Mouse (Mus musculus): ENCODE measurements around the gene Sox10.

Sox10 gene

DNA sequence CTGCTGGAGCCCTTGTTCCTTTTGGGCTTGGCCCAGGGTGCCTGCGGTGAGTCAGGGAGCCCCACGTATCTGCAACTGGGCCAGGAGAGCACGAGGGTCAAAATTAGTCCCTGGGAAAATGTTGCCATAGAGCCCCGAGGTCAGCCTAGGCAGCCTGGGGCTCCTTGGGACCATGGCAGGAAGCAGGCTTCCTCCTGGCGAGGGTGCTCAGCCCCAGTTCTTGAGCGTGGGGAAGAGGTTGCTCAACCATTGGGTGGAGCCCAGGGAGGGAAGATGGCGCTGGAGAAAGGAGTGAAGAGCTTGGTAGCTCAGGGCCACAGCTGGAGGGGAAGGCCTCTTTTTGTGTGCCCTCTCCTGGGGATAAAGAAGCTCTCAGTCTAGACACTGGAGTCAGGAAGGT is 2.7 kb downstream of the Sox10 start:
- no peak for DNase-seq (ENCODE audit: low read depth, low spot score)

DNA sequence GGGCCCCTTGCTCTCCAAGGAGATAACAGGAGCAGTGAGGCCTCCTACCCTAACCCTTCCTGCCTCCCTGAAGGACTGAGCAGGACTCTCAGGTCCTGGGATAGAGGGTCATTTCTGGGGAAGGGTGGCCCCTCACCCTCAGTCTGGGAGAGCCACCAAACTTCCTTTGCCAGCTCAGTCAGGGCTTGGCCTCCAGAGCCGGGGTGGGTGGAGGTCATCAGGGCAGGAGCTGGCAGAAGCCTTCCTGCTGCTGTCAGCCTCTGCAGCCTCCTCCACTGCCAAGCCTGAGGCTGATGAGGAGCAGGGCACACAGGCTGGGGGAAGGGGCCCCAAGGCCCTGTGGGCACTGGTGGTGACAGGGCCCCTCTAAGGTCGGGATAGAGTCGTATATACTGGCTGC is 9.5 kb downstream of the Sox10 start:
- DNase-seq (ENCODE audit: low read depth, low spot score) = no peak

GRCm38 (mm10) chr15:79152709-79153108 is 12.3 kb downstream of the Sox10 start:
- no peak for DNase-seq (ENCODE audit: low read depth, low spot score)

DNA sequence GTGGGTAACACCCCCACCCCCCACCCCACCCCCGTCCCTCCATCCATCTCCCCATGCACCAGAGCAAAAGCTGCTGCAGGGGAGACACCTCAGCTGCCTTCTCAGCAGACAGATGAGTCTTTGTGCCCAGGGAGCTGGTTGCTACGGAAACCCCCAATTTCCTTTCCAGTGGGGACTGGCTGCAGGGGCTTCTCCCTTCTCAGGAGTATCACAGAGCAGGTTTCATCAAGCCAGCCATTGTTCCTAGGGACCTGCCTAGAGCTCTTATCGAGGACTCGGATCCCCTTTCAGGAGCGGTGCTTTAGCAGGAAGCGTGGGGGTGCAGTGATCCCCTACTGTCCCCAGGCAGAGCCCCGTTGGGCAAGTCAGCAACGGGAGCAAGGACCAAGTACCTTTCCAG is 13.2 kb downstream of the Sox10 start:
- DNase-seq (ENCODE audit: low read depth, low spot score) = no peak

- peak; percentile 89 for DNase-seq (ENCODE audit: low read depth, low spot score)
These were observed 16.5 kb downstream of the Sox10 start for GRCm38 (mm10) chr15:79148533-79148932.

DNA sequence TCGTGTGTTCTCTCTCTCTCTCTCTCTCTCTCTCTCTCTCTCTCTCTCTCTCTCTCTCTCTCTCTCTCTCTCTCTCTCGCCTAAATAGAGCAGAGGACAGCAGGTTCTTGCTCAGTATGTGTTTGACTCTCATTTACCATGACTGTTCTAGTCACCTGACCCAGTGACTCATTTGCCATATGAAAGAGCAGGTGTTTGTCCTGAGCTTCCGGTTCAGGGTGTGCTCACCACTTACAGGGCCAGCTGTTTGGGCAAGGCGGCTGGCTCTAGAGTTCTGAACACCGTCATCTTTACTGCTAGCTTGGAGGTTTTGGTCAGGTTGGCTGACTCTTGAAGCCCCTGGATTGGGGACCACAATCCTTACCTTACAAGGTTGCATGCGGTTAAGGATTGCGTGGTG is 19.5 kb downstream of the Sox10 start:
- DNase-seq (ENCODE audit: low read depth, low spot score) = no peak

DNA sequence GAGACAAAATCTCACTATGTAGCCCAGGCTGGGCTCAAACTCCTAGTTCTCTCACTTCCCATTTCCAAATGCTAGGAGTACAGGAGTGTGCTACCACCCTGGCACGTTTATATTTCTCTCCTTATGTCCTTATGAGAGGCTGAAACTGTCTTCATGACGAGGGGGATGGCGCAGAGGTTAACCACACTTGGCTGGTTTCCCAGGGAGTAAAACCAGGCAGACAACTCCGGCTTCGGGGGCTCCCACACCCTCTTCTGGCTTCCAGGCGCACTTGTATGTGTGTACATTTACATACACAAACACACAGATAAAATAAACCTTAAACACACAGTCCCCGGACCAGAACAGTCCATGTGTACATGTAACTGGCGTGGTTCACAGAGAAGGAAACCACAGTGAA is 21.0 kb downstream of the Sox10 start:
- DNase-seq (ENCODE audit: low read depth, low spot score) = no peak

DNA sequence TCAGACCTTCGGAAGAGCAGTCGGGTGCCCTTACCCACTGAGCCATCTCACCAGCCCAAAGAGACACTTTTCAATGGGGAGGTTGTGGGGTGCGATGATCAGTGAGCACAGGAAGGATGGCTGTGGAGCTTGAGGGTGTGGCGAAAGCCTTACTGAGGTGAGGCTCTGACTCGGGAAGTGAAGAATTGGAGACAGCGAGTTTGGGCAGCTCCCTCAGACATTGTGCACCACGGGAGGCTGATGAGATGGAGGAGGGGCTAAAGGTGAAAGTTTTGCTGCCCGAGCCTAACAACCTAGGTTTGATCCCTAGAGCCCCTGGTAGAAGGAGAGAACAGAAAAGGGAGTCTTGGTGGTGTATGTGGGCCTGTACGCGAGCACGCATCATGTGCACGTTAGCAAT is 21.7 kb downstream of the Sox10 start:
- no peak for DNase-seq (ENCODE audit: low read depth, low spot score)

DNA sequence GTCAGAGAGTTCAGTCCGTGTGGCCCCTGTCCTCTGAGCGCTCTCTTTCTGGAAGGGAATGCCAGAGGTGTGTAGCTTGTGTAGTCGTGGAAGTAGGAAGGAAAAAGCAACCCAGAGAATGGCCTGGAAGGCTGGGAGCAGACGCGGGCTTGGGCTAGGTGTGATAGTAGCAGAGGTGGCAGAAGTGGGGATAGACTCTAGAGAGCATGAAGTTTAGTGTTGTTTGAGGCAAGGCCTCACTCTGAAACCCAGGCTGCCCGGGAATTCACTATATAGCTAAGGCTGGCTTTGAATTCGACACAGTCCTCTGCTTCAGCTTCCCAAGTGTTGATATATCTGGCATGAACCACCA is 23.5 kb downstream of the Sox10 start:
- DNase-seq (ENCODE audit: low read depth, low spot score) = no peak

- DNase-seq (ENCODE audit: low read depth, low spot score) = peak; percentile 97
These were observed 24.0 kb downstream of the Sox10 start, which contains the start of the genes Polr2f and 1700088E04Rik for GRCm38 (mm10) chr15:79140866-79141565. Gene Polr2f, plus strand, starts transcription at chr15:79141009. Gene 1700088E04Rik, minus strand, starts transcription at chr15:79141253.

GRCm38 (mm10) chr15:79139640-79140039 is 25.4 kb downstream of the Sox10 start:
- DNase-seq (ENCODE audit: low read depth, low spot score) = peak; percentile 60

DNA sequence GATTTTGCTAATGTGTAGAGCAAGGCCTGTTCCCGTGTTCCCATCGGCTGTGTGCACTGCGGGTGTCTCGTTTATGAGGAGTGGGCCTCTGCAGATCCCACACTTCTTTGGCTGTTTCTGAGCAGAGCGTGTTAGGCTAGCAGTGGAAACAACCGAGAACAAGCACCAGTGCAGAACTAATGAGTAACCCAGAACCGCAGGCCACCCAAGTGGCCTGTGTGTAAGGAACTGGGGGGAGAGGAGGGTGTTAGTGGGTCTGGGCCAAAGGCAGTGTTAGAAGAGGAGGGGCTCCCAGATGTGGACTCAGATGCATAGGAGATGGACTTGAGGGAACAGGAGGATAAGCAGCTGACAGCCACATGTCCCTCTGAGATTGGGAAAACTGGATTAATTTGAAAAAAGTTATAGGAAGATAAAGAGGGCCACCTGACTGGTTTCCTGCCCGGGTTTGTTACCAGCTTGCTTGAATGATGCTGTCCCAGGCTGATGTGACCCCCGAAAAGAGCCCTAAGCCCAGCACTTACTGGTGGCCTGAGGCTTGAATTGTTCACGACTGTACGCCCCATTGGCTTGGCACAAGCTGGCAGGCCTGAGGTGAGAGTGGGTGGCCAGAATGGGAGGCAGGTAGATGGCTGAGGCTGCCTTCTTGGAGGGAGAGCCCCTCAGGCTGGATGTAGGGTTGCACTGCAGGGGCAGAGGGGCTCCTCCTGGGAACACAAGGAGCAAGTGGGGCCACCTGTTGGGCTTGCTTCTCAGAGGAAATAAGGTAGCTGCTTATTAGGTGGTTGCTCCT is 29.1 kb downstream of the Sox10 start:
- no peak for DNase-seq (ENCODE audit: low read depth, low spot score)

- DNase-seq (ENCODE audit: low read depth, low spot score) = no peak
These were observed 29.7 kb downstream of the Sox10 start for GRCm38 (mm10) chr15:79135332-79135731.

- no peak for DNase-seq (ENCODE audit: low read depth, low spot score)
These were observed 30.4 kb downstream of the Sox10 start for GRCm38 (mm10) chr15:79134496-79135270.

- no peak for DNase-seq (ENCODE audit: low read depth, low spot score)
These were observed 31.8 kb downstream of the Sox10 start for GRCm38 (mm10) chr15:79133191-79133661.

GRCm38 (mm10) chr15:79131442-79131841 is 33.6 kb downstream of the Sox10 start:
- DNase-seq (ENCODE audit: low read depth, low spot score) = no peak

GRCm38 (mm10) chr15:79130782-79131181 is 34.3 kb downstream of the Sox10 start:
- no peak for DNase-seq (ENCODE audit: low read depth, low spot score)

GRCm38 (mm10) chr15:79129311-79129710 is 35.7 kb downstream of the Sox10 start:
- DNase-seq (ENCODE audit: low read depth, low spot score) = no peak

DNA sequence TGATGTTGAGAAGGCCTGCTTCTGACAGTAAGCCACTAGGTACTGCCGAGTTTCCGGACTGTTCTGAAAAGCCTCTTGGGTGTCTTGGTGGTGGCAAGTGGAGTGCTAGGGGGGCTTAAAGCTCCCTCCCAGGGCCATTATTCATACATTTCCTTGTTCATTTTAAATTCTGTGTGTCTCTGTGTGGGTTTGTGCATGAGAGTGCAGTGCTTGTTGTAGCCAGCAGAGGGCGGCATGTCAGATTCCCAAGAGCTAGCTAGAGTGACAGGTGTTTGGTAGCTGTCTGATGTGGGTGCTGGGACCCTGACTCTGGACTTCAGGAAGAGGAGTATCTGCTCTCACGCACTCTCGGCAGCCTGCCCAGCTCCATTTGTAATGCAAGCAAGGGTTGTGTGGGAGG is 36.8 kb downstream of the Sox10 start:
- peak; percentile 50 for DNase-seq (ENCODE audit: low read depth, low spot score)

DNA sequence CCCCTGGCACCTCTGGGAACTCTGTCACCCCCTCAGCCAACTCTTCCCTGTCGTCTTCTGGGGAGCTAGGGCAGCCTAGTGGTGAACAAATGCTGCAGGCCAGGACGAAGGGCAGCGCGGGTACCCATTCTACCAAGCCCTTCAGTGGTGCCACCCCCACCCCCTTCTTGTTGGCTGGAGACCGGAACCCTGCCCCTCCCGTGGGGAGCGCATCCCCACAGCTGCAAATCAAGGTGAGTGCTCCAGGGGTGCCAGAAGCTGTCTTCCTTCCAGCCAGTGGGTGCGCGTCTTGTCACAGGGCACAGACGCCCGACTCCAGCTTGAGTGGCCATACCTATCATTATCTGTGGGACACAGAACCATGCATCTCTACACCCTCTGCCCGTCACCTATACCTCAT is 37.9 kb downstream of the Sox10 start:
- DNase-seq (ENCODE audit: low read depth, low spot score) = no peak

GRCm38 (mm10) chr15:79126217-79126932 is 38.7 kb downstream of the Sox10 start:
- DNase-seq (ENCODE audit: low read depth, low spot score) = peak; percentile 72

Measured in CD4-positive, CD25-positive, alpha-beta regulatory T cell, adult 2 months (primary cell).